Mouse (Mus musculus) common myeloid progenitor, adult 5-6 weeks (primary cell): ENCODE results near the gene 4933430I17Rik. TPM values are rescaled to one million over a fixed set of nuclear protein-coding genes. Genes with fewer than 3 reads are reported as not detected.

Experiments used
- ATAC-seq: replicated peaks from 2 replicates; pipeline ENCODE4 v1.8.0; 2016; ENCODE audit warnings: low read depth, mild to moderate bottlenecking, moderate TSS enrichment, inconsistent platforms; ENCODE audit not compliant: poor library complexity, severe bottlenecking
- total RNA-seq: library from RNA; stranded (forward); fragments of 200-1000, 187-1606 nt; gene quantifications from 2 replicates; pipeline ENCODE4 v1.2.3, GENCODE M21; 2017

The 4933430I17Rik gene
- total RNA-seq, 1 experiment from 2014 or later = 0.41 TPM

GRCm38 (mm10) chr4:62593546-62594240 is 68.5 kb downstream of the 4933430I17Rik start:
- peak; percentile 90 for ATAC-seq

DNA sequence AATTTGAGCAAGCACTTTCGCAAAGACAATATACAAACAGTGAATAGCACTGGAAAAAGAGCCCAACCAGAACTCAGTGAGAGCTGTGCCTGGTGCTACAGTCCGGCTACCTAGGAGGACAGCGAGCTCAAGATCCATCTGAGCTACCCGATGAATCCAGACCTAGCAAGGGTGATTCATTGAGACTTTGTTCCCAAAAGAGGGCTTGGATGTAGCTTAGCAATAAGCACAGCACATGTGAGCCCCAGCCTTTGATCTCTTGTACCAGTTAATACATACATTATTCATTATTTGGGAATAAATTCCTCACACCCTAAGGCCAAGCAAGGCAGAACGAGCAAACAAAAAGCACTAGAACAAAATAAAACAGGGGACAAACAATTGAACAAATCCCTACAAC is 69.3 kb downstream of the 4933430I17Rik start:
- ATAC-seq = no peak

GRCm38 (mm10) chr4:62596051-62596450 is 70.9 kb downstream of the 4933430I17Rik start:
- ATAC-seq = no peak

Other genes starting within 250 kb of the 4933430I17Rik start
- 55.6 and 60.2 TPM in 2 replicates for gene Fkbp15, start 164.8 kb upstream of the 4933430I17Rik start, total RNA-seq
- 12.5 and 17.6 TPM in 2 replicates for gene Slc31a1, start 164.6 kb upstream of the 4933430I17Rik start, total RNA-seq
- gene Cdc26, start 116.7 kb upstream of the 4933430I17Rik start, total RNA-seq = 126 and 145 TPM in 2 replicates
- gene Prpf4, start 116.6 kb upstream of the 4933430I17Rik start, total RNA-seq = 19.8 and 23.4 TPM in 2 replicates
- not detected in 2 replicates for gene Rnf183, start 90.1 kb upstream of the 4933430I17Rik start, total RNA-seq
- gene Wdr31, start 54.5 kb upstream of the 4933430I17Rik start, total RNA-seq = 0.39 and 0.82 TPM in 2 replicates
- gene Bspry, start 45.3 kb upstream of the 4933430I17Rik start, total RNA-seq = 0.27 TPM in 1 of 2 replicates, not detected in the other
- gene Hdhd3, start 21.9 kb upstream of the 4933430I17Rik start, total RNA-seq = 4.3 TPM in 1 of 2 replicates, not detected in the other
- gene Alad, start 5.5 kb upstream of the 4933430I17Rik start, total RNA-seq = 38.6 and 54.8 TPM in 2 replicates
- 84.0 and 97.3 TPM in 2 replicates for gene Pole3, start 301 bp upstream of the 4933430I17Rik start, total RNA-seq
- gene Rgs3, start 34.5 kb downstream of the 4933430I17Rik start, total RNA-seq = 6.2 and 8.2 TPM in 2 replicates